Mouse (Mus musculus): ENCODE results near the gene Igflr1. TPM values are rescaled to one million over a fixed set of nuclear protein-coding genes. Genes with fewer than 3 reads are reported as not detected.
A peak's percentile ranks its signal among the peaks of the same experiment; 100 is the strongest.

Gene Igflr1
- total RNA-seq, 4 experiments from 2014 or later = 1.1 to 1.4 (median 1.1) TPM; not detected in 1

DNA sequence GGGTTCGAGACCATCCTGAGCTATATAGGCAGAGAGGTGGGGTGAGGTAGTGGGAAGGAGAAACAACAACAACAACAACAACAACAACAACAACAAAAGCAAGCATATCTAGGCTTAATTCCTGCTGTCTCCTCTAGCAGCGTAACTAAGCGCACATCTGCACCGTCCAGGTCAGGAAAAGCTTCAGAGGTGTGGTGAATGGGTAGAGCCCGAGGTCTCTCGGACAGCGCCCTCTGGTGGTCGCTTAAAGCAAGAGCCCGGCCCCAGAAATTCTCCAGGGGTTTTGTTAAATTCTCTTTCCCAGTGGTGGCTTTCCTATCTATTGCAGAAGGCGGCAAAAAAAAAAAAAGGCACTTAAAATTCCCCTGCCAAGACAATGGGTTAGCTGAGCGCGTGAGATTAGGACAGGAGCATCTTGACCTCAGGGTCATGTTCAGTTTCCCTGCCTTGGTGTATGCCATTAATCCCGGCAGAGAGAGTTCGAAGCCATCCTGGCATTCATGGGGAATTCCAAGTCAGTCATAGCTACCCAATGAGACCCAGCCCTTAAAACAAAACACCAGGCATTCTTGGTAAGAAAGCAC is 48.4 kb downstream of the Igflr1 start:
- no peak for DNase-seq (ENCODE audit: low spot score)

- DNase-seq (ENCODE audit: low spot score) = no peak
Measured at GRCm38 (mm10) chr7:30614454-30614853, 49.2 kb downstream of the Igflr1 start.

GRCm38 (mm10) chr7:30615049-30615760 is 50.0 kb downstream of the Igflr1 start:
- DNase-seq (ENCODE audit: low spot score) = no peak

Small RNA genes lying within 50 kb of the gene (microRNA-seq; reads per million reads assigned to microRNA genes)
- gene Gm38670 (8.7 reads per million, percentile 22 among the genes with 10 or more reads in this experiment), gene Mir3569 (not detected)

Other genes starting within 250 kb of the Igflr1 start
- gene E130208F15Rik, start 243.7 kb upstream of the Igflr1 start, total RNA-seq (2022) = 1 to 10 TPM in 1 of 4 experiments, under 1 TPM in 3; 0.62 to 1.2 (median 0.79) TPM
- 10 to 100 TPM; 14.0 to 16.2 (median 15.1) TPM for gene Sdhaf1, start 241.5 kb upstream of the Igflr1 start, total RNA-seq (2022)
- 1 to 10 TPM; 1.3 to 2.4 (median 1.6) TPM for gene Lrfn3, start 202.7 kb upstream of the Igflr1 start, total RNA-seq (2022)
- gene Tyrobp, start 151.7 kb upstream of the Igflr1 start, total RNA-seq (2022) = 10 to 100 TPM; 13.5 to 26.2 (median 16.5) TPM
- not detected for gene Hcst, start 145.6 kb upstream of the Igflr1 start, total RNA-seq (2022)
- gene Nfkbid, start 143.7 kb upstream of the Igflr1 start, total RNA-seq (2022) = under 1 TPM in 3 of 4 experiments, not detected in 1; 0.12 to 0.46 (median 0.28) TPM
- gene Aplp1, start 119.9 kb upstream of the Igflr1 start, total RNA-seq (2022) = 1 to 10 TPM; 3.2 to 4.2 (median 3.6) TPM
- not detected for gene Kirrel2, start 107.7 kb upstream of the Igflr1 start, total RNA-seq (2022)
- gene Nphs1, start 107.1 kb upstream of the Igflr1 start, total RNA-seq (2022) = not detected
- not detected for gene Prodh2, start 71.8 kb upstream of the Igflr1 start, total RNA-seq (2022)
- gene Arhgap33, start 30.4 kb upstream of the Igflr1 start, total RNA-seq (2022) = under 1 TPM; 0.32 to 0.60 (median 0.36) TPM
- gene Hspb6, start 13.2 kb upstream of the Igflr1 start, total RNA-seq (2022) = 1,000 to 10,000 TPM in 1 of 4 experiments, 100 to 1,000 TPM in 3; 852 to 1,087 (median 985) TPM
- 1 to 10 TPM; 3.1 to 4.5 (median 3.9) TPM for gene Proser3, start 13.1 kb upstream of the Igflr1 start, total RNA-seq (2022)
- 10 to 100 TPM; 13.5 to 21.0 (median 14.6) TPM for gene Lin37, start 5.6 kb upstream of the Igflr1 start, total RNA-seq (2022)
- gene U2af1l4, start 2.1 kb upstream of the Igflr1 start, total RNA-seq (2022) = 10 to 100 TPM; 62.1 to 70.3 (median 67.2) TPM
- gene Gm49396, start 2.1 kb upstream of the Igflr1 start, total RNA-seq (2022) = 1 to 10 TPM in 2 of 4 experiments, under 1 TPM in 2; 0.80 to 1.6 (median 1.2) TPM
- gene Psenen, start 1.8 kb upstream of the Igflr1 start, total RNA-seq (2022) = 10 to 100 TPM; 82.2 to 90.7 (median 88.5) TPM
- 10 to 100 TPM; 14.2 to 19.6 (median 16.2) TPM for gene Kmt2b, start 23.3 kb downstream of the Igflr1 start, total RNA-seq (2022)
- gene Zbtb32, start 33.5 kb downstream of the Igflr1 start, total RNA-seq (2022) = not detected
- gene Upk1a, start 47.4 kb downstream of the Igflr1 start, total RNA-seq (2022) = under 1 TPM in 1 of 4 experiments, not detected in 3; 0.19 TPM
- 1,000 to 10,000 TPM; 4,392 to 5,023 (median 4,762) TPM for gene Cox6b1, start 60.7 kb downstream of the Igflr1 start, total RNA-seq (2022)
- gene Etv2, start 70.4 kb downstream of the Igflr1 start, total RNA-seq (2022) = not detected
- 10 to 100 TPM; 43.9 to 49.9 (median 44.7) TPM for gene Rbm42, start 84.9 kb downstream of the Igflr1 start, total RNA-seq (2022)
- 1 to 10 TPM; 3.0 to 7.4 (median 6.0) TPM for gene Haus5, start 99.6 kb downstream of the Igflr1 start, total RNA-seq (2022)
- under 1 TPM in 1 of 4 experiments, not detected in 3; 0.40 TPM for gene Pmis2, start 106.2 kb downstream of the Igflr1 start, total RNA-seq (2022)
- under 1 TPM in 1 of 4 experiments, not detected in 3; 0.82 TPM for gene 2200002J24Rik, start 133.5 kb downstream of the Igflr1 start, total RNA-seq (2022)
- gene Atp4a, start 146.8 kb downstream of the Igflr1 start, total RNA-seq (2022) = under 1 TPM in 3 of 4 experiments, not detected in 1; 0.09 to 0.28 (median 0.16) TPM
- gene Tmem147, start 164.1 kb downstream of the Igflr1 start, total RNA-seq (2022) = 100 to 1,000 TPM; 229 to 268 (median 258) TPM
- gene Gapdhs, start 178.3 kb downstream of the Igflr1 start, total RNA-seq (2022) = not detected
- 1 to 10 TPM; 1.3 to 4.6 (median 3.0) TPM for gene Sbsn, start 186.0 kb downstream of the Igflr1 start, total RNA-seq (2022)
- gene Dmkn, start 198.3 kb downstream of the Igflr1 start, total RNA-seq (2022) = 1 to 10 TPM in 3 of 4 experiments, under 1 TPM in 1; 0.82 to 1.7 (median 1.4) TPM
- gene Krtdap, start 222.5 kb downstream of the Igflr1 start, total RNA-seq (2022) = not detected